8 mouse cellular contexts compared by ENCODE assay signal in genomic region chr7:118983961-118984360, GRCm38 (mm10). TPM values are rescaled to one million over a fixed set of nuclear protein-coding genes. Genes with fewer than 3 reads are reported as not detected.
DNase-seq lines count a peak whose midpoint lies in the region; TF ChIP-seq lines count a peak whose summit lies in the region.

No protein-coding gene starts in this region.

- TF ChIP-seq POLR2A in lung, adult 2 months (IDR thresholded peaks at IDR 0.05; ENCODE audit: borderline replicate concordance, extremely low read depth, low read depth, low read length), result no peak

- no peak for TF ChIP-seq CTCF in lung, adult 2 months (IDR thresholded peaks at IDR 0.05; ENCODE audit: insufficient read depth, low read length)

- peak; percentile 92 for DNase-seq in heart, adult 11 months
- no peak for DNase-seq in heart, adult 8-10 months (ENCODE audit: low spot score)
- DNase-seq in adrenal gland, postnatal 14 days, result peak; percentile 88
- peak; percentile 66 to 78 for DNase-seq in frontal cortex, postnatal 36 days (ENCODE audit: low spot score in 2 of 2)
- DNase-seq in layer of hippocampus, adult 8-10 months (ENCODE audit: low spot score in 2 of 2), result peak; percentile 86 to 88
- DNase-seq in right cerebral cortex, postnatal 14 days, result peak; percentile 70
- DNase-seq in lung, postnatal 25 days (ENCODE audit: low spot score), result no peak
- no peak for DNase-seq in lung, adult 2 months

- 66% methylated on average over 19 of the region's 19 CpGs for WGBS in lung, adult 2 months

- peaks cover 6% of the 10 kb centered on the region for H3K4me1 ChIP-seq in lung, adult 2 months (ENCODE audit: control insufficient read depth, insufficient read depth, low read length)

- H3K4me3 ChIP-seq in lung, adult 2 months (replicated peaks; ENCODE audit: extremely low read depth, low read depth, low read length), result no peak overlapping the region

RNA-seq across cellular contexts. Expression of gene Gprc5b, which starts 11.1 kb away (rescaled TPM):
- 10 to 100 TPM in 2 of 4 experiments, 1 to 10 TPM in 2; 9.2 to 13.8 (median 11.6) TPM for total RNA-seq in heart, adult 8-10 months (2022)
- total RNA-seq in adrenal gland, postnatal 14 days (2021), result 80.7 and 91.7 TPM in 2 replicates
- total RNA-seq in layer of hippocampus, adult 8-10 months (2022), result 100 to 1,000 TPM; 150 to 157 (median 154) TPM
- polyA plus RNA-seq in lung, adult 2 months (2012; rRNA removed), result 31.3 and 46.6 TPM in 2 replicates

Comparison
In these comparisons a context has a peak if more than half of its experiments do, and no peak if none do; other contexts are left out.
1. DNase-seq: peak in heart, adult 11 months (single experiment), adrenal gland, postnatal 14 days (single experiment), frontal cortex, postnatal 36 days (2 of 2), layer of hippocampus, adult 8-10 months (2 of 2) and right cerebral cortex, postnatal 14 days (single experiment); none in heart, adult 8-10 months (single experiment), lung, postnatal 25 days (single experiment) and lung, adult 2 months (single experiment).